Mouse (Mus musculus) erythroblast, embryonic 14.5 days (primary cell): ENCODE data around the gene Hmga2. TPM values are rescaled to one million over a fixed set of nuclear protein-coding genes. Genes with fewer than 3 reads are reported as not detected.

Source experiments
- H3K27me3 ChIP-seq: 2 replicates; pipeline ENCODE4 v1.6.1; 2012; ENCODE audit warnings: inconsistent platforms; ENCODE audit not compliant: control insufficient read depth
- H3K36me3 ChIP-seq: 2 replicates; pipeline ENCODE4 v1.6.1; 2012; ENCODE audit warnings: mild to moderate bottlenecking, inconsistent platforms; ENCODE audit not compliant: control insufficient read depth
- H3K4me1 ChIP-seq: 2 replicates; pipeline ENCODE4 v1.6.1; 2012; ENCODE audit warnings: inconsistent platforms; ENCODE audit not compliant: control insufficient read depth
- H3K4me3 ChIP-seq: replicated peaks from 2 replicates; pipeline ENCODE3; 2012; ENCODE audit warnings: moderate library complexity, mild to moderate bottlenecking, inconsistent platforms
- H3K9me3 ChIP-seq: 2 replicates; pipeline ENCODE4 v1.6.1; 2012; ENCODE audit warnings: low read length, inconsistent platforms, mixed read lengths; ENCODE audit not compliant: control insufficient read depth
- GATA1 ChIP-seq: IDR thresholded peaks from 2 replicates; pipeline ENCODE4 v1.6.1; 2012; ENCODE audit warnings: low read length, inconsistent platforms, mixed read lengths
- TAL1 ChIP-seq: IDR thresholded peaks from 3 replicates; pipeline ENCODE4 v1.6.1; 2012; ENCODE audit warnings: low read length, inconsistent platforms, mixed read lengths
- polyA plus RNA-seq: library from polyadenylated mRNA; stranded (reverse); fragments of >175 nt; gene quantifications from 2 replicates; pipeline ENCODE4 v1.2.3, GENCODE M21; 2012

The Hmga2 gene
- polyA plus RNA-seq, 1 experiment = 0.05 TPM

DNA sequence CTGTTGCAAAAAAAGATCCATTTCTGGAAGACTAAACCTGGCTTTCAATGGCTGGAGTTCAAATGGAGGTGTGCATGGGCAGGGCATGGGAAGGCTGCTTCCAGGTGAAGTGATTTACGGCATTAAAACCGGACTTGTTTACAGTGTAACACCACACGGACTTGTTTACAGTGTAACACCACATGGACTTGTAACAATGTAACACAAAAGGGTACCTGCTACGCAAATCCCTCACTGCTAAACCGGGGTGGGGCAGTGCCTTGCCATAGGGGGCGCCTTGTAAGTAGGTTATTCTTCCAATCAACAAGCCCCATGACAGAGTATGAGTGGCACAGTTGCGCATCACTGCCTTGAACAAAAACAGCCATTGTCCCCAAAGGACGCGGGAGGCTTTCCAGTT lies 44.2 kb downstream of the Hmga2 start:
- Histone ChIP-seq H3K27me3 (no peaks in the 10 kb centered on the region), H3K36me3 (no peaks in the 10 kb centered on the region), H3K4me3 (no peak overlapping the region), H3K9me3 (no peaks in the 10 kb centered on the region), H3K4me1 (no peaks in the 10 kb centered on the region)
- no peak for TF ChIP-seq GATA1
- TF ChIP-seq TAL1 = no peak

DNA sequence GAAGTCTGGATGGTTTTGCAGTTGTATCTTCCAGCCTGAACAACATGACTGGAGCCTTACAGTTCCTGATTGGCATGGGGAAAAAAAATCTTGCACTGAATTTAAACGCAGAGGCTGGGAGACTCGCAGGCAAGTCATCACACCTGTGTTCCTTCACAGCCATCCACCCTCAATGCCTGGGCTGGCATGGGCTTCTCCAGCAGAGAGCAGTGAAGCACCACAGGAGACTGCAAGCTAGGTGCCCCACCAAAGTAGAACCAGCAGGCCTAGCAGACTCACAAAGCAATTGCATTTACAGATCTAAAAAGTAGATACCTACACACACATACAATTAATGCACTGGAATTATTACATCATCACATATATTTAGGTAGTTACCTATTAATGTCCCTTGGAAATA lies 44.8 kb downstream of the Hmga2 start:
- H3K27me3 ChIP-seq = no peaks in the 10 kb centered on the region
- no peak overlapping the region for H3K4me3 ChIP-seq
- H3K4me1 ChIP-seq = no peaks in the 10 kb centered on the region
- H3K9me3 ChIP-seq = no peaks in the 10 kb centered on the region
- no peaks in the 10 kb centered on the region for H3K36me3 ChIP-seq
- TF ChIP-seq GATA1 = no peak
- no peak for TF ChIP-seq TAL1

DNA sequence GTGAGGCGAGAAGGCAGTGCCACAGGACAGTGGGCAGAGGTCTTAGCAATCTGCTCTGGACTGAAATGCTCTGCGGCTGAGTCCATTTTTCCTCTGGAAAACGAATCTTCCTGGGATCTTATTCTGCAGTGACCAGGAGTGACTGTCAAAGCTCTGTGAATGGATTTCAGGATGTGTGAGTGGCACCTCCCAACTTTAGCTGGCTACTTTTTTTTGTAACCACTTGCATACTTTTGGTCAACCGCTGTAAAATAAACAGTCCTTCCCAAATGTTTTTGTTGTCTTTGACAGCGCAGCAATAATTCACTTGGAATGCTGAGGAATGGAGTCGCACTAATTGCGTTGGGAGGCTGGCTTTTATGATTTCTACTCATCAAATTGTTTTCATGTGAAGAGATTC lies 45.8 kb downstream of the Hmga2 start:
- Histone ChIP-seq H3K4me1 (no peaks in the 10 kb centered on the region), H3K9me3 (no peaks in the 10 kb centered on the region), H3K4me3 (no peak overlapping the region), H3K27me3 (no peaks in the 10 kb centered on the region), H3K36me3 (no peaks in the 10 kb centered on the region)
- TF ChIP-seq GATA1 = no peak
- no peak for TF ChIP-seq TAL1

DNA sequence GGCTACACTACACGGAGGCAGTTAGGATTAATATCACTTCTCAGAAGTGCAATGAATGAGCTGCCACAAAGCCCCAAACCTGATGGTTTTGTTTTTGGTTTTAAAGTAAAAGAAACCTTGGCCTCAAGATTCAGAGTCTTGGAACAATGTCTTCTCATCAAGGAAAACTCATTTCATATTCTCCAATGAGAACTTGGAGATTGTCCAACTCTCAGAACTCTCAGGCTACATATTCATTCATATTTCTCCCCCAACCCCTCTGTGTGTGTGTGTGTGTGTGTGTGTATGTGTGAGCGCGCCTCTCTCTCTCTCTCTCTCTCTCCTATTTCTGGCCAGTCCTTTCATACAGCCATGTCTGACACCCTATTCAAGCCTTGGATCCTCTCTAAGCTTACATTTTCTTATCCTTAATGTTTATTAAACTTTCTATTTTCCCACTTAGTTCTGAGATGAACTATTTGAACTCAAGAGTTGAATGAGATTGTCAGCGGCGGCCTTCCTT lies 46.5 kb downstream of the Hmga2 start:
- Histone ChIP-seq H3K27me3 (no peaks in the 10 kb centered on the region), H3K4me1 (no peaks in the 10 kb centered on the region), H3K9me3 (no peaks in the 10 kb centered on the region), H3K36me3 (no peaks in the 10 kb centered on the region), H3K4me3 (no peak overlapping the region)
- TF ChIP-seq GATA1 (no peak), TAL1 (no peak)

DNA sequence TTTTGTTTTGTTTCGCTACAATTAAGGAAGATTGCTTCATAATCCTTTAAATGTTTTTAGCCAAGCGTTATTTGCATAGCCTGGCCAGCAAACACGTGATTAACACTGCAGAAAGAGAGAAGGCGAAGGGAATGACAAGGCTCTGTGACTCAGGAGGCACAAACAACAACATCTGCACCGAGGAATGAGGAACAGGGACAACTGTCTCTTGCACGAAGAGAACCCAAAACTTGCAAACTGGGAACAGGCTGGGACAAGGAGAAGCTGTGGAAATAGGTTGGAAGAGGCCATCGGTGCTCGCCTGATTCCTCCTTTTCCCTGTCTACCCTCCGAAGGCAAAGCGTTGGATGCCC lies 47.1 kb downstream of the Hmga2 start:
- Histone ChIP-seq H3K9me3 (no peaks in the 10 kb centered on the region), H3K4me1 (no peaks in the 10 kb centered on the region), H3K27me3 (no peaks in the 10 kb centered on the region), H3K36me3 (no peaks in the 10 kb centered on the region), H3K4me3 (no peak overlapping the region)
- TF ChIP-seq GATA1 = no peak
- TF ChIP-seq TAL1 = no peak

DNA sequence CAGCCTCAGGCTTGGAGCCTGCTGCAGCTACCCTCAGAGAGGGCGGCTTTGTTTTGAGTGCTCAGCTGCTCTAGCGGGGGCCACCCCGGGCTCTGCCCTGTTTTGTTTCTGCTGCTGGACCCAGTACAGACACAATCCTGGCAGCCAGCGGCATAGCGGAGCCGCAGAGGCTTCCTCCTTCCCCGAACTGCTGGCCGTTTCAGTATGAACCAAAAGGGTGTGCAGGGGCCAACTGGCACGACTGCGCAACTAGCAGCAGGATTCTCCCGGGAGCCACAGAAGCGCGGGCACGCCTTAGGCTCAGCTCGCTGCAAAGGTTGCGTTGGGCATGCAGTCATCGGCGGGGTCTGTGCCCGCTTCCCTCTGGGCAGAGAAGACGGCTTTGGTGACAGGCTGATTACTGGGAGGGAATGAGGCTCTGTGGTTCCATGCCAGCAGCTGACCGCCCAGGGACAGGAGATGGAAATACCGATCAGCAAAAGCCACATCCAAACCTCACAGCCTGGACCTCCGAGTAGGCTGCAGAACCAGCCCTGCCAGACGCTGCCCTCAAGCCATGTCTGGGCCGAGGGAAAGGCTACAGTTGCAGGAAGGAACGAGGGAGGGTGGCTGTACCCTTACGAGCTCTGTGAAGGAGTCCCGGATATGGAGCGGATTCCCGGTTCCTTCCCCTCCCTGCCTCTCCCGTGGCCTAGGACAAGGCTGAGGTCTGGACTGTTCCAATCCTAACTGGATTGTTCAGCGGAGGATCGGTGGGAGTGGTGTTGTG lies 47.7 kb downstream of the Hmga2 start:
- Histone ChIP-seq H3K4me1 (no peaks in the 10 kb centered on the region), H3K9me3 (no peaks in the 10 kb centered on the region), H3K4me3 (no peak overlapping the region), H3K27me3 (no peaks in the 10 kb centered on the region), H3K36me3 (no peaks in the 10 kb centered on the region)
- TF ChIP-seq GATA1 (no peak), TAL1 (no peak)

DNA sequence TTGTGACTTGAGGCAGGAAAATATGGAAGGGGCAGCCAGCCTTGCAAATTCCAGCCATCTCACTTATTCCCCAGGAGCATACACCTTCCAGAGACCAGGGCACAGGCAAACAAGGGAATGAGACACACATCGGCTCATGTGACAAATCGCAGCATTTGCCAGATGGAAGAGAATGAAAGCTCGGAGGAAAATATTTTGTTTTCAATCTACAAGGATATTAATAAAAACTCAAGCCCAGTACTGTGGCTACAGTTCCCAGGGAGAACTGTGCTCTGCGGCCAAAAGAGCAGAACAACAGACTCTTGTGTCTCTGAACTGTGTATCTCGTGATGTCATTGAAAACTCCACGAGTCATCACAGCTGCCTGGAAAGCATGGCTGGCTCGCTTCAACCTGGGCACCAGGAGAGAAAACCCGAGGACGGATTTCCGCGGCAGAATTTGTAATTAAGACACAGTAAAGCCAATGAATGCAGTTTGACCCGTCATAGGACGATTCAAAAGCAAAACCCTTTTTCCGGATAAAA lies 50.1 kb downstream of the Hmga2 start:
- H3K4me3 ChIP-seq = no peak overlapping the region
- TF ChIP-seq GATA1 (no peak), TAL1 (no peak)
- H3K27me3 ChIP-seq = no peaks in the 10 kb centered on the region
- no peaks in the 10 kb centered on the region for H3K36me3 ChIP-seq
- no peaks in the 10 kb centered on the region for H3K9me3 ChIP-seq
- H3K4me1 ChIP-seq = no peaks in the 10 kb centered on the region

DNA sequence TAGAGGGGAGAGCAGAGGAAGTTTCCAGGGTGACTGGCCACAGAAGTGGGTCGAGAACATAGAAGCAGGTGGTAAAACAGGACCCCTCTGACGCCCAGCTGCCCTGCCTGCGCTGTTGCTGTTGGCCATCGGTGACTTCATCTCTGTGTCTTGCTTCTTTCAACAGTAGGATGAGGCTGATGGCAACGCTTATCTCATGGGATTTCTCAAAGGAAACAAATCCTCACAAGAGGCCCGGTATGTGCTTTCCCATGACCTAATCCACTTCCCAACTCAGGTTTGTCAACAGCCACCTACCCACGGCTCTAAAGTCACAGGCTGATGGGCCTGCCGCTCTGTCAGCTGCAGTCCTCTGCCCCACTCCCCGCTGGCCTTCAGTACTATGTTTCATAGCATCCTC lies 52.3 kb downstream of the Hmga2 start:
- no peaks in the 10 kb centered on the region for H3K4me1 ChIP-seq
- no peaks in the 10 kb centered on the region for H3K36me3 ChIP-seq
- H3K4me3 ChIP-seq = no peak overlapping the region
- no peaks in the 10 kb centered on the region for H3K27me3 ChIP-seq
- no peaks in the 10 kb centered on the region for H3K9me3 ChIP-seq
- no peak for TF ChIP-seq TAL1
- no peak for TF ChIP-seq GATA1

DNA sequence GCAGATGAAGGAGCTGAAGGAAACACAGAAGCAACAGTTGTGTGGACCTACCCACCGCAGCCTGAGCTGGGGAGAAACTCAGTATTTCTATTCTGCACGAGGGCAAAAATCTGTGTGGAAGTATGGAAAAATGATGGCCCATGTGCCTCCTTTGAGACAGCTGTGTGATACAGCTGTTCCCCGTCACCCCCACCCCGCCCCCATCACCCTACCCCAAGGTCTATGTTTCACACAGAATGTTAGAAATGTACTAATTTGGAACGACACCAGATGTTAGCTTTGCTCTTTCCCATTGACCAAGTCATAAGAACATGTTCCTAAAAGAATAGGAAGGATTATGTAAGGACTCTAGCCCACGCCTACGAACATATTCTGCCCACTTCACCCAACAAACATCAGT lies 53.0 kb downstream of the Hmga2 start:
- no peaks in the 10 kb centered on the region for H3K4me1 ChIP-seq
- no peaks in the 10 kb centered on the region for H3K27me3 ChIP-seq
- H3K4me3 ChIP-seq = no peak overlapping the region
- TF ChIP-seq TAL1 (no peak), GATA1 (no peak)
- H3K9me3 ChIP-seq = no peaks in the 10 kb centered on the region
- H3K36me3 ChIP-seq = no peaks in the 10 kb centered on the region
